Mouse (Mus musculus) forebrain, postnatal 0 days (tissue): ENCODE results near the gene Fam117b. TPM values are rescaled to one million over a fixed set of nuclear protein-coding genes. Genes with fewer than 3 reads are reported as not detected.

Experiments
- ATAC-seq: fragments of 200-750 bp; cut with Nextera tagmentation; 2 replicates; pipeline ENCODE4 v1.8.0; 2017; ENCODE audit warnings: mild to moderate bottlenecking, moderate library complexity
- DNase-seq: peaks from one replicate; pipeline ENCODE4 v3.0.0-alpha.2; 2015
- H3K27ac ChIP-seq: fragments of 300-500 bp; sonication (generic); 2 replicates; pipeline ENCODE4 v1.5.1; 2014; ENCODE audit warnings: low read depth, mild to moderate bottlenecking, antibody characterized with exemption, low read length, moderate library complexity, mixed read lengths
- H3K27me3 ChIP-seq: fragments of 300-500 bp; sonication (generic); 2 replicates; pipeline ENCODE4 v1.6.1; 2014; ENCODE audit warnings: mild to moderate bottlenecking, low read length, mixed read lengths; ENCODE audit not compliant: insufficient read depth
- H3K36me3 ChIP-seq: fragments of 300-500 bp; sonication (generic); 2 replicates; pipeline ENCODE4 v1.6.1; 2014; ENCODE audit warnings: mild to moderate bottlenecking, moderate library complexity; ENCODE audit not compliant: insufficient read depth
- H3K4me1 ChIP-seq: fragments of 300-500 bp; sonication (generic); 2 replicates; pipeline ENCODE4 v1.6.1; 2014; ENCODE audit warnings: antibody characterized with exemption; ENCODE audit not compliant: insufficient read depth
- H3K4me2 ChIP-seq: fragments of 300-500 bp; sonication (generic); 2 replicates; pipeline ENCODE4 v1.6.1; 2014; ENCODE audit warnings: low read depth, mild to moderate bottlenecking, moderate library complexity
- H3K4me3 ChIP-seq: fragments of 300-500 bp; sonication (generic); 2 replicates; pipeline ENCODE4 v1.5.1; 2014; ENCODE audit warnings: low read depth, low read length, mixed read lengths
- H3K9ac ChIP-seq: fragments of 300-500 bp; sonication (generic); 2 replicates; pipeline ENCODE4 v1.6.1; 2014; ENCODE audit warnings: mild to moderate bottlenecking
- H3K9me3 ChIP-seq: fragments of 300-500 bp; sonication (generic); 2 replicates; pipeline ENCODE4 v1.6.1; 2016; ENCODE audit warnings: low read length
- CTCF ChIP-seq: sonication (generic); IDR thresholded peaks from 2 replicates; pipeline ENCODE4 v1.5.1; 2016; ENCODE audit warnings: antibody characterized with exemption, control low read depth, low read depth
- WGBS: fragments of 180-500 bp; shearing (Covaris S2); extraction: QIAGEN DNeasy Blood & Tissue Kit; methylation state at CpG from one replicate; pipeline ENCODE4 v1.1.7; 2014; 5-methylcytosine and 5-hydroxymethylcytosine counted together
- polyA plus RNA-seq: library from polyadenylated mRNA; unstranded; fragments of >200 nt; fragmentation: Nextera tagmentation; extraction: Ambion mirVana; gene quantifications from 2 replicates; pipeline ENCODE4 v1.2.1, GENCODE M21; 2015
- total RNA-seq: library from RNA; depleted of rRNA; stranded (reverse); fragments of >200 nt; gene quantifications from 2 replicates; pipeline ENCODE4 v1.2.3, GENCODE M21; 2014

Gene Fam117b
- total and polyA plus RNA-seq, 2 experiments from 2014 or later: 31.8 to 79.7 TPM

DNA sequence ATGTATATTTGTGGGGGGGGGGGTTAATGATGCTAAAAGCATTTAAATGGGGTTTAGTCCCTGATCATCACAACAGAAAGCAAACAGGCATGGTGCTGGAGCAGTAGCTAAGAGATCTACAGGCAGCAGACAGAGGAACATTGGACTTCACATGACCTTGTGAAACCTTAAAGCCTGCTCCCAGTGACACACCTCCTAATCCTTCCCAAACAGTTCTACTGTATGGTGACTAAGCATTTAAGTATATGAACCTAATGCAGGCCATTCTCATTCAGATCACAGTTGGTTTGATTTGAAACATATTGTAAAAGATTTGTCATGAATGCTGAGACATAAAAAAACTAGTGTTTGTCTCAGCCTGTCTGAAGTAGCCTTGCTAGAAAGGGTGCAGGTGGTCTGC lies 73.8 kb downstream of the Fam117b start:
- H3K36me3 ChIP-seq: peaks cover 28% of the 10 kb centered on the region
- DNase-seq (no peak), ATAC-seq (no peak)
- TF ChIP-seq CTCF: no peak
- H3K4me3 ChIP-seq: no peak overlapping the region
- no peaks in the 10 kb centered on the region for H3K27me3 ChIP-seq
- no peak overlapping the region for H3K27ac ChIP-seq
- no peak overlapping the region for H3K9ac ChIP-seq
- H3K4me2 ChIP-seq: no peak overlapping the region
- no peaks in the 10 kb centered on the region for H3K9me3 ChIP-seq
- no peaks in the 10 kb centered on the region for H3K4me1 ChIP-seq

DNA sequence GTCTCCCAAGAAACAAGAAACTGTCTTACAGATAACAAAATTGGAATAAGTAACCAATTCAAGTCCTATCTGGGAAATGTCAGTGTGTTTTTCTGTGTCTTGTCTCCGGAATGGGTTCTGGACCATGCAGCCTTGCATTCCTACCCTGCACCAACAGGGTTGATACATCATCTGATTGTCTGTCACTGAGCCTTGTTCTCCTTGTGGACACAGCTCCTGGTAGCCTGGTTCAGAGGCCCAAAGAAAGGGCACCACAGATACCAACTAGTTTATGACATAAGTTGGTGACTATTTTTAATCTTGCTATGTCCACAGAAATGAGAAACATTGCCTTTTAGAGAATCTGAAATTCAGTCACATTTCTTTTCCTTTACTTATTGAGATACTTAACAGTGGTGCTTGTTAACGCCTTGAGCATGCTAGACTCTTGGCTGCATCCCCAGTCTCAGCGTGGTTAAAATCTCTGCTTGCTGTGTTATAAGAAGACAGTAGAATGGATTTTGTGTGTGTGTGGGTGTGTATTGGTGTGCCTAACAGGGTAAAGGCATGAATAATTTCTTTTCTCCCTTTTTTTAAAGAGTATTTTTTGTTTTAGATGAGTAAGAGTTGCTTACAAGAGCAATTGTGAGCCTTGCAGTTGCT lies 74.7 kb downstream of the Fam117b start:
- TF ChIP-seq CTCF: no peak
- no peak overlapping the region for H3K4me3 ChIP-seq
- DNase-seq: peak; percentile 50
- peak; percentile 38 for ATAC-seq
- H3K36me3 ChIP-seq: peaks cover 22% of the 10 kb centered on the region
- no peaks in the 10 kb centered on the region for H3K4me1 ChIP-seq
- no peaks in the 10 kb centered on the region for H3K9me3 ChIP-seq
- no peak overlapping the region for H3K9ac ChIP-seq
- H3K4me2 ChIP-seq: no peak overlapping the region
- 71% methylated on average over 3 of the region's 3 CpGs for WGBS
- no peak overlapping the region for H3K27ac ChIP-seq
- H3K27me3 ChIP-seq: no peaks in the 10 kb centered on the region

DNA sequence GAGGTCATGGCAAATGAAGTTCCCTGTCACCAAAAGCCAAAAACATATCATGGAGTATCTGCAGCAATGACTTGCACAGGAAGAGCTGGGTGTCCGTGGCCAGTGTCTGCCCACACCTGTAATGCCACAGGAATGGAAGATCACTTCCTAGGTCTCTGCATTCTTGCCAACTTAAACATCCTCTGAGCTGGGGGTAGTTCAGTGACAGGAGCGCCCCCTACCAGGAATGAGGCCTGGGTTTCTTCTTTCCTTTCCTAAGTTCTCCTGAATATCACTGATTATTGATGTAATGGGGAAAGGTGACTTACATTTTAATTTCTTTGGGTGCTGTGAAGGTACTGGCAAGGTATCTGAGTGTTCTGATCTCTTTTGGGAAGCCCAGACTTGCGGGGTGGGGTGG lies 82.8 kb downstream of the Fam117b start:
- no peaks in the 10 kb centered on the region for H3K27me3 ChIP-seq
- no peak for ATAC-seq
- H3K4me1 ChIP-seq: no peaks in the 10 kb centered on the region
- DNase-seq: no peak
- H3K4me2 ChIP-seq: no peak overlapping the region
- H3K36me3 ChIP-seq: peaks cover 14% of the 10 kb centered on the region
- H3K9me3 ChIP-seq: no peaks in the 10 kb centered on the region
- no peak overlapping the region for H3K27ac ChIP-seq
- no peak for TF ChIP-seq CTCF
- 57% methylated on average over 3 of the region's 3 CpGs for WGBS
- no peak overlapping the region for H3K4me3 ChIP-seq
- H3K9ac ChIP-seq: no peak overlapping the region

DNA sequence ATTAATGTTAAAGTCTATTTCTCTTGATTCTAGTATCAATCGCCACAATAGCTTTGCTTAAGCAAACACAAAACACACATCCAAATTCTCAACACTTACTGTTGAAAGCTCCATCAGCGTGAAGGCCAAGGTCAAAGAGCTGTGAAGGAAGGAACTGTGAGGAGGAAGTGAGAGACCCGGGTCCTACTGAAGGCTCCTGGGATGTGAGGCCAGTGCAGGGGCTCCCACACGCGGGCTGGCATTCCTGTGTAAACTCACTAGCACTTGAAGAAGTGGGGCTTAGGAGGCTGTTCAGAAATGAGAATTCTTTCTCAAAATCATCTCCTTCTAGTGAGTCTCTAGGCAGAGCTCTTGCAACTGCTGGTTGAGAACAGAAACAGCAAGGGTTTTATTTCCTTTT lies 84.5 kb downstream of the Fam117b start:
- no peaks in the 10 kb centered on the region for H3K4me1 ChIP-seq
- no peak for ATAC-seq
- no peak overlapping the region for H3K4me3 ChIP-seq
- TF ChIP-seq CTCF: no peak
- H3K4me2 ChIP-seq: no peak overlapping the region
- 80% methylated on average over 5 of the region's 5 CpGs for whole genome bisulfite sequencing
- no peaks in the 10 kb centered on the region for H3K27me3 ChIP-seq
- no peaks in the 10 kb centered on the region for H3K9me3 ChIP-seq
- H3K9ac ChIP-seq: no peak overlapping the region
- DNase-seq: no peak
- H3K27ac ChIP-seq: no peak overlapping the region
- H3K36me3 ChIP-seq: peaks cover 8% of the 10 kb centered on the region

DNA sequence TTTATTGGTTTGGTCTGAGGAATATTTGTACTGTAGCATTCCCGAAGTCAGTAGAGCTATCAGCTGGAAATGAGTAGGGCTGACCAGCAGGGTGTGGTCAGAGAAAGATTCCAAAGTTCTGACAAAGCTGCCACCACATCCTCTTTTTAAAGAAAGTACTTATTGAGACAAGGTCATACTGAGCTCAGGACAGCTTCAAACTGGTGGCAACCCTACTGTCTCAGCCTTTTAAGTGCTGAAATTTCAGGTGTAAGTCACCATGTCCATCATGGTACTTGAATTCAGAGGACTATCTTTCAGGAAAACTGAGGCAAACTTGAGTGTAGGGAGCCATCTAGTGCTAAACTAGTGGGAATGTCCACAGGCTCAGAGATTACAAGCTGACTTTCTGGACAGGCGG lies 87.5 kb downstream of the Fam117b start:
- ATAC-seq (no peak), DNase-seq (no peak)
- H3K36me3 ChIP-seq: no peaks in the 10 kb centered on the region; the same call in 1 of the 2 replicates
- no peak overlapping the region for H3K4me2 ChIP-seq
- H3K9me3 ChIP-seq: no peaks in the 10 kb centered on the region
- WGBS: 64% methylated on average over 2 of the region's 2 CpGs
- H3K4me1 ChIP-seq: no peaks in the 10 kb centered on the region
- no peak overlapping the region for H3K27ac ChIP-seq
- no peaks in the 10 kb centered on the region for H3K27me3 ChIP-seq
- TF ChIP-seq CTCF: peak; percentile 54
- H3K9ac ChIP-seq: no peak overlapping the region
- no peak overlapping the region for H3K4me3 ChIP-seq

DNA sequence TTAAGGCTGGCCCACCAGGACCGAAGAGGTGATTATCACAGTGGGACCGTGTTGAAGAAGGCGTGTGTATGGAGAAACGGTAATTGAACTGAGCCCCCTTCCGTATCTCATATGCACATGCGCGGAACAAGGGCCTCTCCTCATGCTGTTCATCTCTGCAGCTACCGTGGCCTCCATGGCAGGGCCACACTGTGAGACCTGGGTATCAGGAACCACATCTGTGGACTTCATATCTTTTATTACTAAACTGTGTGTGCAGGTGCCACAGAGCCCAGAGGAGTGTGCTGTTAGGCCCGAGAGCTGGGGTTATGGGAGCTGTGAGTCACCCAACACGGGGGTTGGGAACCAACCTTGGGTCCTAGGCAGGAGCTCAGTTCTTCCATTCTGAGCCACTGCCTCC lies 94.5 kb downstream of the Fam117b start:
- Histone ChIP-seq H3K9me3 (no peaks in the 10 kb centered on the region), H3K4me2 (no peak overlapping the region), H3K27me3 (no peaks in the 10 kb centered on the region), H3K9ac (no peak overlapping the region), H3K4me1 (no peaks in the 10 kb centered on the region), H3K4me3 (no peak overlapping the region), H3K36me3 (peaks cover 3% of the 10 kb centered on the region; the same call in 1 of the 2 replicates), H3K27ac (no peak overlapping the region)
- no peak for TF ChIP-seq CTCF
- ATAC-seq (no peak), DNase-seq (no peak)
- 90% methylated on average over 10 of the region's 10 CpGs for WGBS

DNA sequence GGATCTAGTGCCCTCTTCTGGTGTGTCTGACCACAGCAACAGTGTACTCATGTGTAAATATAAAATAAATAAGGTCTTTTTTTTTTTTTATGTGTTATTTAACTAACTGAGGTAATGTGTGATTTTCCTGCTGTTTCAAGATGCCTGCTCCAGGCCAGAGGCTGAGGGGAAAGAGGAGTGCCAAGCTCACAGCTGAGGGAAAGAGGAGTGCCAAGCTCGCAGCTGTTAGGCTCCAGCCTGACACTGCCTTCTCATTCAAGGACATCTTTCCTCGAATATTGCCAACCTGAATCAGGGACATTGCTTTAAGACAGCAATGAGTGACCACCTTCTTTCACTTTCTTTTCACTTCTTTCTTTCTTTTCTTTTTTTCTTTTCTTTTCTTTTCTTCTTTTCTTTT lies 95.9 kb downstream of the Fam117b start:
- H3K27me3 ChIP-seq: no peaks in the 10 kb centered on the region
- no peak for TF ChIP-seq CTCF
- whole genome bisulfite sequencing: 42% methylated on average over 2 of the region's 2 CpGs
- ATAC-seq (no peak), DNase-seq (no peak)
- H3K4me2 ChIP-seq: no peak overlapping the region
- no peak overlapping the region for H3K27ac ChIP-seq
- H3K9ac ChIP-seq: no peak overlapping the region
- H3K36me3 ChIP-seq: peaks cover 8% of the 10 kb centered on the region; the same call in 1 of the 2 replicates
- no peak overlapping the region for H3K4me3 ChIP-seq
- H3K4me1 ChIP-seq: no peaks in the 10 kb centered on the region
- H3K9me3 ChIP-seq: no peaks in the 10 kb centered on the region
